Mouse (Mus musculus) bone marrow, adult 2 months (tissue): ENCODE results near the gene Mesp1.

Experiments
- CTCF ChIP-seq: fragments of 200-500 bp; IDR thresholded peaks from 2 replicates; pipeline ENCODE4 v1.5.1; 2011; ENCODE audit warnings: low read length, control low read depth; ENCODE audit not compliant: control insufficient read depth, insufficient read depth
- POLR2A ChIP-seq: fragments of 200-500 bp; IDR thresholded peaks from 2 replicates; pipeline ENCODE4 v1.6.1; 2011; ENCODE audit warnings: low read depth, mild to moderate bottlenecking, control low read depth, low read length, borderline replicate concordance; ENCODE audit not compliant: control insufficient read depth

DNA sequence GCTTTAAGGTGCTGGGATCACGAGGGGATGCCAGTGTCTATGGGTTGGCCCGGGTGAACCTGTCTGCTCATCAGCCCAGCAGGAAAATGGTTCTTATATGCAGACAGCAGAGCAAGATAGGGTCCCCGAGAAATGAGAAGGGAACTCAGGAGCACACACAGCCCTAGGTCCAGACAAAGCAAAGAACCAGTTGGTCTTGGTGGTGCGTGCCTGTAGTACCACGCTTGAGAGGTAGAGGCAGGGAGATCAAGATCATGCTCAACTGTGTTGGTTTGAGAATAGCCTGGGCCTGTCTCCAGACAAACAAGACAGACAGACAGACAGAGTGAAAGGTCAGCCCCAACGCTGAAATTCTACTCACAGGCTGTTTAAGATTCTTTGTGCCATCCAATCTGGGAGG, 5.9 kb upstream of the Mesp1 start:
- no peak for TF ChIP-seq CTCF
- TF ChIP-seq POLR2A = no peak
